Mouse (Mus musculus) adrenal gland, postnatal 36 days (tissue): ENCODE data around the gene Klhl42. TPM values are rescaled to one million over a fixed set of nuclear protein-coding genes. Genes with fewer than 3 reads are reported as not detected.

Source experiments
- DNase-seq, 2 experiments: peaks; one replicate each; pipeline ENCODE4 v3.0.0; 2021; ENCODE audit warnings: mixed read lengths in 1 of 2
- total RNA-seq, 2 experiments: library from RNA; stranded (reverse); gene quantifications; 2 replicates each; pipeline ENCODE4 v1.2.3; 2021

The Klhl42 gene
- total RNA-seq, 2 experiments from 2014 or later = 23.1 to 30.4 TPM

GRCm38 (mm10) chr6:147086594-147087225 lies 4.5 kb upstream of the Klhl42 start, which contains the start of gene Mansc4:
Gene Mansc4, minus strand, starts transcription at chr6:147087032.
- peak; percentile 24 to 57 for DNase-seq

GRCm38 (mm10) chr6:147087736-147088135 lies 3.4 kb upstream of the Klhl42 start:
- DNase-seq = no peak

GRCm38 (mm10) chr6:147088517-147088916 lies 2.7 kb upstream of the Klhl42 start:
- no peak for DNase-seq

GRCm38 (mm10) chr6:147090191-147090590 lies 988 bp upstream of the Klhl42 start:
- no peak for DNase-seq

- DNase-seq = peak; percentile 72 to 74
Observed at GRCm38 (mm10) chr6:147092136-147092535, 957 bp downstream of the Klhl42 start.

GRCm38 (mm10) chr6:147094771-147095170 lies 3.6 kb downstream of the Klhl42 start:
- DNase-seq = no peak

GRCm38 (mm10) chr6:147096109-147096508 lies 4.9 kb downstream of the Klhl42 start:
- no peak for DNase-seq

GRCm38 (mm10) chr6:147096934-147097333 lies 5.8 kb downstream of the Klhl42 start:
- no peak for DNase-seq

- no peak for DNase-seq
Observed at GRCm38 (mm10) chr6:147097346-147097929, 6.3 kb downstream of the Klhl42 start.

- no peak for DNase-seq
Observed at GRCm38 (mm10) chr6:147099458-147100277, 8.5 kb downstream of the Klhl42 start.

- DNase-seq = no peak
Observed at GRCm38 (mm10) chr6:147102293-147102692, 11.1 kb downstream of the Klhl42 start.

GRCm38 (mm10) chr6:147105529-147105928 lies 14.3 kb downstream of the Klhl42 start:
- DNase-seq = no peak

GRCm38 (mm10) chr6:147106716-147107115 lies 15.5 kb downstream of the Klhl42 start:
- DNase-seq = no peak

- DNase-seq = no peak
Observed at GRCm38 (mm10) chr6:147109283-147109682, 18.1 kb downstream of the Klhl42 start.

- peak; percentile 83 to 90 for DNase-seq
Observed at GRCm38 (mm10) chr6:147116579-147116978, 25.4 kb downstream of the Klhl42 start.

GRCm38 (mm10) chr6:147117764-147118163 lies 26.6 kb downstream of the Klhl42 start:
- peak in 1 of 2 experiments; percentile 19 for DNase-seq

GRCm38 (mm10) chr6:147118190-147118589 lies 27.0 kb downstream of the Klhl42 start:
- DNase-seq = no peak

GRCm38 (mm10) chr6:147121320-147121719 lies 30.1 kb downstream of the Klhl42 start:
- DNase-seq = no peak

- no peak for DNase-seq
Observed at GRCm38 (mm10) chr6:147127239-147127638, 36.1 kb downstream of the Klhl42 start.

- no peak for DNase-seq
Observed at GRCm38 (mm10) chr6:147138260-147138659, 47.1 kb downstream of the Klhl42 start.

- no peak for DNase-seq
Observed at GRCm38 (mm10) chr6:147140600-147141154, 49.5 kb downstream of the Klhl42 start.

GRCm38 (mm10) chr6:147144664-147145063 lies 53.5 kb downstream of the Klhl42 start:
- DNase-seq = no peak

- peak; percentile 28 to 47 for DNase-seq
Observed at GRCm38 (mm10) chr6:147145277-147145676, 54.1 kb downstream of the Klhl42 start.
